Mouse (Mus musculus) testis, adult 2 months (tissue): ENCODE data around the gene Spata2l.
A peak's percentile ranks its signal among the peaks of the same experiment; 100 is the strongest.

Source experiments
- CTCF ChIP-seq: fragments of 200-500 bp; IDR thresholded peaks from 2 replicates; pipeline ENCODE4 v1.5.1; 2012; ENCODE audit warnings: low read depth, mild to moderate bottlenecking, inconsistent platforms, low read length, moderate library complexity; ENCODE audit not compliant: control insufficient read depth, insufficient read depth, insufficient replicate concordance
- POLR2A ChIP-seq: fragments of 200-500 bp; IDR thresholded peaks from 2 replicates; pipeline ENCODE4 v1.6.1; 2012; ENCODE audit warnings: low read depth, mild to moderate bottlenecking, inconsistent platforms, low read length, moderate library complexity; ENCODE audit not compliant: control insufficient read depth

DNA sequence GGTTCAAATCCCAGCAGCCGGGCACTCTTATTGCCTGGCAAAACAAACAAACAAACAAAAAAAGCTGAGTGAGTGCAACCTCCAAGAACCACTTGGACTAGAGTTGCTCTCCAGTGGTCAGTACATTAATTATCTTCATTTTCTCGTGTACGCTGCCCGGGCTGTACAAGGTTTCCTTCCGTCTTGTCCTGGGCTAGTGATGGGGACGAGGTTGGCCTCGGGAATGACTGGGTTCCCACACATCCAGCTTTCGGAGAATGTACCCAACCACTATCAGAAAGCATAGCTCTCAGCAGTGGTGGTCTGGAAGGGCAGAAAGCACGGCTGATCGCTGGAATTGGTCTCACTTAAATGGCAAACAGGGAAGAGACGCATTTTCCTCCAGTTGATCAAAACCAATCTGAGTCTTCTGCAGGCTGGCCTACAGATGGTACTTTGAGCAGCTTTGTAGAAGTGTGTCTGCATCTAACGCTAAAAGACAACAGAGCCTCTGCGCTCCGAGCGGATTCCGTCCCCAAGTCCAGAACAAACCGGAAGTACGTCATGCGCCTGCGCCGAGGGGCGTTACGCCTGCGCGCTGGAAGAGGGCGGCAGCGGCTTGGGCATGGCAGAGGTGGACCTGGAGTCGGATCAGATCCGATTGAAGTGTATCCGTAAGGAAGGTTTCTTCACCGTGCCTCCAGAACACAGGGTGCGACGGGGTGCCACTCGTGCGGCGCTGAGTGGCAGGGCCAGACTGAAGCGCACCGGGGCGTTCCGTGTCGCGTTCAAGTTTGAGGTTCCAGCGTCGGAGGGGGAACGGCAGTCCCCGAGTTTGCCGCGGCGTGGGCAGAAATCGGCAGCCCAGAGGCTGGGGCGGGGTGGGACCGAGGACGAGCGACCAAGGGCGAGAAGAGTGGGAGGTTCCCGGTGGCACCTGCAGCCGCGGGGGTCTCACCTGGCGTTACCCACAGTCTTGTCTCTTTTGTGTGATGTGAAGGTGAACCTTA is 11.5 kb downstream of the Spata2l start, which contains the start of gene Cdk10:
- TF ChIP-seq CTCF (no peak), POLR2A (peak; percentile 97)
